Mouse (Mus musculus) MEL (cell line): ENCODE measurements around the gene Zbtb7a.

Experiments used
- CTCF ChIP-seq, 3 experiments: IDR thresholded peaks in 2 of 3; conservative IDR thresholded peaks in 1 of 3; 2 replicates each; pipeline ENCODE4 v1.5.1; 2011 to 2012; ENCODE audit warnings: low read length in 3 of 3, low read depth in 2 of 3, mild to moderate bottlenecking in 2 of 3, improper control_type of control experiment in 1 of 3, inconsistent platforms in 1 of 3, mixed read lengths in 1 of 3, moderate library complexity in 1 of 3; ENCODE audit not compliant: control insufficient read depth in 1 of 3, insufficient read depth in 1 of 3, poor library complexity in 1 of 3, severe bottlenecking in 1 of 3
- GATA1 ChIP-seq: IDR thresholded peaks from 2 replicates; pipeline ENCODE4 v1.6.1; 2011; ENCODE audit warnings: low read depth, low read length, improper control_type of control experiment
- MAX ChIP-seq: IDR thresholded peaks from 2 replicates; pipeline ENCODE4 v1.6.1; 2011; ENCODE audit warnings: low read length, improper control_type of control experiment
- MAZ ChIP-seq: IDR thresholded peaks from 2 replicates; pipeline ENCODE4 v1.6.1; 2012; ENCODE audit warnings: low read depth, mild to moderate bottlenecking, inconsistent platforms, low read length, improper control_type of control experiment
- NRF1 ChIP-seq: IDR thresholded peaks from 2 replicates; pipeline ENCODE4 v1.6.1; 2014; ENCODE audit warnings: low read depth, mild to moderate bottlenecking, inconsistent platforms, low read length, improper control_type of control experiment, moderate library complexity; ENCODE audit not compliant: poor library complexity, insufficient read depth, severe bottlenecking
- POLR2A ChIP-seq, 2 experiments: IDR thresholded peaks; 2 replicates each; pipeline ENCODE4 v1.6.1; 2011 to 2012; ENCODE audit warnings: low read length in 2 of 2, mild to moderate bottlenecking in 2 of 2, control low read depth in 1 of 2, improper control_type of control experiment in 1 of 2, low read depth in 1 of 2, moderate library complexity in 1 of 2; ENCODE audit not compliant: control insufficient read depth in 1 of 2, insufficient read depth in 1 of 2, poor library complexity in 1 of 2
- POLR2AphosphoS2 ChIP-seq: IDR thresholded peaks from 2 replicates; pipeline ENCODE4 v1.6.1; 2011; ENCODE audit warnings: low read length, improper control_type of control experiment
- RCOR1 ChIP-seq: IDR thresholded peaks from 2 replicates; pipeline ENCODE4 v1.6.1; 2012; ENCODE audit warnings: low read depth, mild to moderate bottlenecking, inconsistent platforms, low read length, improper control_type of control experiment
- ZC3H11A ChIP-seq: IDR thresholded peaks from 2 replicates; pipeline ENCODE4 v1.6.1; 2012; ENCODE audit warnings: low read depth, mild to moderate bottlenecking, inconsistent platforms, low read length, improper control_type of control experiment
- ZKSCAN1 ChIP-seq: IDR thresholded peaks from 2 replicates; pipeline ENCODE4 v1.6.1; 2012; ENCODE audit warnings: low read depth, mild to moderate bottlenecking, inconsistent platforms, low read length, improper control_type of control experiment, moderate library complexity

DNA sequence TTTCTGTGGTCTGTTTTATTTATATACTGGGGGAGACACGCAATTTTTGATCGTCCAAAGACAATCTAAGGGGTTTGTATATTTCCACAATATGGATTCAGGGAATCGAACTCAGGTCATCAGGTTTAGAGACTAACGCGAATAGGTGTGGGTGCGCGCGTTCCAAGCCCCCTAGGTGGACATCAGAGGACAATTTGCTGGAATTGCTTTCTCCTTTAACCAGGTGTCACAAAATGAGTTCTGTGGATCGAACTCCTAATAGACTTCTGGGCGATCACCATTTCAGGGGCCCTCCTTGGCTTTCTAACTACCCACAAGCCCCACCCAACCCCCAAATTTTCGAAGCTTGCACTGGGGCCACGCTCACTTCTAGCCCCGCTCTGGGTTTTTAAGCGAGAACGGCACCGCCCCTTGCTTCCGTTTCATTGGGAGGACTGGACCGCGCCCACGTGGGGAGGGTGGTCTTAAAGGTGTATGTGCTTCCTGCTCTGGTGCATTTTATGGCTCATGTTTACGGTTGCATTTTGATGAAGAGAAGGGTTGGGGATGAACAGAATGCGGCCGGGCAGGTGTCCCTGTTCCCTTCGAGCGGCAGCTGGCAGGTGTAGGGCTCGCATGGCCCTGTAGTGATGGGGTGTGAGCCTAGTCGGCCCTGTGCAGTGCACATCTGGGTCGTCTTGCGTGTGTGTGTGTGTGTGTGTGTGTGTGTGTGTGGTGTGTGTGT, 33.7 kb downstream of the Zbtb7a start:
- TF ChIP-seq MAX = peak; percentile 83
- no peak for TF ChIP-seq CTCF (IDR thresholded peaks at IDR 0.05 in 2 of 3, conservative IDR thresholded peaks at IDR 0.05 in 1 of 3; ENCODE audit: control insufficient read depth in 1 of 3, insufficient read depth in 1 of 3, low read depth in 2 of 3, low read length in 3 of 3, poor library complexity in 1 of 3, severe bottlenecking in 1 of 3)
- TF ChIP-seq POLR2A (IDR thresholded peaks at IDR 0.05; ENCODE audit: control insufficient read depth in 1 of 2, insufficient read depth in 1 of 2, low read depth in 1 of 2, low read length in 2 of 2, poor library complexity in 1 of 2) = peak; percentile 55 to 83
- no peak for TF ChIP-seq RCOR1
- TF ChIP-seq ZKSCAN1 = no peak
- TF ChIP-seq NRF1 = 0 out of 2 replicates have a peak, but pooled peaks have one; percentile 6
- peak; percentile 56; the same call in 1 of the 2 replicates for TF ChIP-seq MAZ
- TF ChIP-seq GATA1 = no peak
- no peak for TF ChIP-seq ZC3H11A
- TF ChIP-seq POLR2AphosphoS2 = peak; percentile 30; the same call in 1 of the 2 replicates
